Mouse (Mus musculus): ENCODE data around the gene Dgat2.

- TF ChIP-seq POLR2A (IDR thresholded peaks at IDR 0.05; ENCODE audit: borderline replicate concordance, extremely low read depth, low read depth, low read length) (no peak), CTCF (IDR thresholded peaks at IDR 0.05; ENCODE audit: insufficient read depth, low read length) (no peak)
These were observed 42.2 kb upstream of the Dgat2 start for GRCm38 (mm10) chr7:99224648-99225190.

All from lung, adult 2 months (tissue).